1 mouse cellular context compared by ENCODE assay signal in genomic region chr7:105737648-105738047, GRCm38 (mm10).
TF ChIP-seq lines count a peak whose summit lies in the region.

No protein-coding gene starts in this region.

TF ChIP-seq in myocyte, 11 proteins besides CTCF, POLR2A, EP300 and RAD21 (continued from another document):
- TF ChIP-seq MYOG (IDR thresholded peaks at IDR 0.05; ENCODE audit: control insufficient read depth in 1 of 3, insufficient read depth in 1 of 3, insufficient read length in 2 of 3, low read depth in 2 of 3), result no peak
- TF ChIP-seq E2F4 (IDR thresholded peaks at IDR 0.05; ENCODE audit: insufficient read depth), result no peak
- TF ChIP-seq CEBPB (IDR thresholded peaks at IDR 0.05; ENCODE audit: insufficient read depth, poor library complexity, severe bottlenecking), result no peak
- TF ChIP-seq SRF (IDR thresholded peaks at IDR 0.05; ENCODE audit: control insufficient read depth, insufficient read length, low read depth), result no peak
